Mouse (Mus musculus) mesoderm, embryonic 11.5 days (tissue): ENCODE data around the gene Rnf141.

Source experiments
- DNase-seq: peaks from one replicate; pipeline ENCODE4 v3.0.0-alpha.2; 2012; ENCODE audit warnings: low read depth, low spot score

Rnf141 gene

GRCm38 (mm10) chr7:110833024-110833423 is 11.2 kb downstream of the Rnf141 start:
- no peak for DNase-seq

- no peak for DNase-seq
These were observed 20.0 kb downstream of the Rnf141 start for GRCm38 (mm10) chr7:110823995-110824953.

GRCm38 (mm10) chr7:110823593-110823992 is 20.7 kb downstream of the Rnf141 start:
- no peak for DNase-seq

GRCm38 (mm10) chr7:110823076-110823475 is 21.2 kb downstream of the Rnf141 start:
- DNase-seq, result no peak

- no peak for DNase-seq
These were observed 22.2 kb downstream of the Rnf141 start for GRCm38 (mm10) chr7:110822055-110822454.

GRCm38 (mm10) chr7:110821653-110822052 is 22.6 kb downstream of the Rnf141 start:
- DNase-seq, result no peak

- peak; percentile 49 for DNase-seq
These were observed 23.2 kb downstream of the Rnf141 start for GRCm38 (mm10) chr7:110821068-110821467.

GRCm38 (mm10) chr7:110818787-110819350 is 25.4 kb downstream of the Rnf141 start:
- no peak for DNase-seq

- no peak for DNase-seq
These were observed 26.1 kb downstream of the Rnf141 start for GRCm38 (mm10) chr7:110818206-110818605.

- DNase-seq, result peak; percentile 65
These were observed 28.2 kb downstream of the Rnf141 start for GRCm38 (mm10) chr7:110816037-110816436.

GRCm38 (mm10) chr7:110813983-110814382 is 30.3 kb downstream of the Rnf141 start:
- no peak for DNase-seq

- no peak for DNase-seq
These were observed 32.7 kb downstream of the Rnf141 start for GRCm38 (mm10) chr7:110811529-110811928.

- DNase-seq, result no peak
These were observed 33.3 kb downstream of the Rnf141 start for GRCm38 (mm10) chr7:110810995-110811394.

GRCm38 (mm10) chr7:110809585-110810557 is 34.4 kb downstream of the Rnf141 start:
- no peak for DNase-seq

GRCm38 (mm10) chr7:110808962-110809361 is 35.3 kb downstream of the Rnf141 start:
- DNase-seq, result no peak

- no peak for DNase-seq
These were observed 36.7 kb downstream of the Rnf141 start for GRCm38 (mm10) chr7:110807460-110808030.

GRCm38 (mm10) chr7:110804266-110804665 is 40.0 kb downstream of the Rnf141 start:
- no peak for DNase-seq

GRCm38 (mm10) chr7:110803131-110803530 is 41.1 kb downstream of the Rnf141 start:
- DNase-seq, result no peak

GRCm38 (mm10) chr7:110801028-110801427 is 43.2 kb downstream of the Rnf141 start:
- peak; percentile 85 for DNase-seq

- DNase-seq, result no peak
These were observed 46.4 kb downstream of the Rnf141 start for GRCm38 (mm10) chr7:110797722-110798409.
